Mouse (Mus musculus): ENCODE measurements around the gene Lcn9. TPM values are rescaled to one million over a fixed set of nuclear protein-coding genes. Genes with fewer than 3 reads are reported as not detected.

Lcn9 gene
- polyA plus RNA-seq (2016; fragmentation: Nextera tagmentation; extraction: Ambion mirVana) = not detected in 2 replicates

DNA sequence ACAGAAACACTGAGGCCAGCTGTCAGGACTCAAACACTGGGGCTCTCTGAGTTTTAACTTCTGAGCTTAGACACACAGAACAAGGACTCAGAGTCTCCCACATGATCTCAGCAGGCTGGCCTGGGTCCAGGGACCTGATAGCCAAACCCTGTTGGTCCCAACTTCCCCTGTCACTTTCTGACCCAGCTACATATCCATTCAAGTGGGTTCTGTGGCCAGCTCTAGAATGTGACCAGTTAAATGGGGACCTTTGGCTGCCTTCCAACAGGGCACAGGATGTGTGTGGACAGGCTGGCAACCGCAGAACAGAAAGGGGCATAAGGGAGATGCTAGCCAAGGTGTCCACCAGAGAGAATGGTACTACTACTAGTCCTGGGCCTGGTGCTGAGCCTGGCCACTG is at the start of gene Lcn9:
Lcn9 (plus strand) TSS at position 348 of the 400 bp plus-strand sequence.
- Histone ChIP-seq H3K4me3 (replicated peaks) (no peak within 1 kb of the TSS), H3K36me3 (no peaks in the 10 kb centered on the region), H3K4me1 (replicated peaks) (no peaks in the 10 kb centered on the region), H3K27me3 (no peaks in the 10 kb centered on the region; the same call in 1 of the 2 replicates), H3K27ac (no peak within 1 kb of the TSS), H3K4me2 (no peak within 1 kb of the TSS), H3K9me3 (no peaks in the 10 kb centered on the region), H3K9ac (replicated peaks) (no peak within 1 kb of the TSS)
- 91% methylated on average over 1 of the region's 1 CpGs for WGBS
- ATAC-seq (ENCODE audit: insufficient number of reproducible peaks, insufficient read depth, low FRiP score, low TSS enrichment, low read depth) = no peak

DNA sequence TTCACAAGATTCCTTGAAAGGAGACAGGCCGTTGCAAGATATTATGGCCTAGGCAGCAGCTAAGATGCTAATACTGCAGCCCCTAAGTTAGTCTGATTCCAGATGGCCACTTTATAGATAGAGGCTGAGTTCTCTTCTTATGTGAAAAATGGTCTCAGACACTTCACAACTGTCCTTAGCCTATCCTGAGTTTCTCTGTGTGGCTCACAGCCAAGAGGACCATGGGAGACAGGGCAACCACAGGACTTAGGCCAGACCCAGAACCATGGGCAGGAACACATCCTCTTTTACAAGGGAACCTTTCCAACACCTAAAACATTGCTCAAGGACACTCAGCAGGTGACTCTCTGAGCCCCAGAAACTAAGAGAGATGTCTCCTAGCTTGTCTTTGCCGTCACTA is 49.4 kb upstream of the Lcn9 start:
- Histone ChIP-seq H3K27me3 (no peaks in the 10 kb centered on the region), H3K9ac (replicated peaks) (no peak overlapping the region), H3K4me3 (replicated peaks) (no peak overlapping the region), H3K36me3 (no peaks in the 10 kb centered on the region), H3K27ac (no peak overlapping the region), H3K4me1 (replicated peaks) (no peaks in the 10 kb centered on the region), H3K4me2 (no peak overlapping the region), H3K9me3 (no peaks in the 10 kb centered on the region)
- 84% methylated on average over 2 of the region's 2 CpGs for WGBS
- ATAC-seq (ENCODE audit: insufficient number of reproducible peaks, insufficient read depth, low FRiP score, low TSS enrichment, low read depth) = no peak

DNA sequence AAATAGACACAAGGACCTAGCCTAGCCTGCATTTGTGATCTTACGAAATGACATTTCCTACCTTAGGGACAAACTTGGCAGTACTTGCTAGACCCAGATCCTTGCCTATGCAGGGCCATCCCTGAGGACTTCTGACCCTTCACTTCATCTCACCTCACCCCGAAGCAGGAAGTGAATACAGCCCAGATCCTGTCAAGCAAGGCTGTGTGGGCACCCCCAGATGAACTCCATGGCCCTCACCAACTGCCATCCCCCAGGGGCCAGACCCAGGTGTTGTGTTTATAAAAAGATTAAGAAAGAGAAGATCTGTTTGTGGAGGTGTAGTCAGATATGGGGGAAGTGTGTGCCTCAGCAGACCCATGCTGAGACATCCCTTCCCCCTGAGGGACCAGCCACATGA is 48.3 kb upstream of the Lcn9 start:
- ATAC-seq (ENCODE audit: insufficient number of reproducible peaks, insufficient read depth, low FRiP score, low TSS enrichment, low read depth) = no peak
- H3K9ac ChIP-seq (replicated peaks) = no peak overlapping the region
- H3K27me3 ChIP-seq = no peaks in the 10 kb centered on the region

GRCm38 (mm10) chr2:25775991-25776390 is 47.0 kb upstream of the Lcn9 start:
- no peak for ATAC-seq (ENCODE audit: insufficient number of reproducible peaks, insufficient read depth, low FRiP score, low TSS enrichment, low read depth)
- no peaks in the 10 kb centered on the region for H3K36me3 ChIP-seq
- H3K9ac ChIP-seq (replicated peaks) = no peak overlapping the region
- H3K9me3 ChIP-seq = no peaks in the 10 kb centered on the region
- no peak overlapping the region for H3K27ac ChIP-seq
- no peak overlapping the region for H3K4me3 ChIP-seq (replicated peaks)
- no peaks in the 10 kb centered on the region for H3K27me3 ChIP-seq
- H3K4me2 ChIP-seq = no peak overlapping the region
- H3K4me1 ChIP-seq (replicated peaks) = no peaks in the 10 kb centered on the region
- WGBS = 81% methylated on average over 3 of the region's 3 CpGs

More for the DNA sequence above, 48.3 kb upstream of the Lcn9 start:
- 77% methylated on average over 2 of the region's 2 CpGs for WGBS
- Histone ChIP-seq H3K4me3 (replicated peaks) (no peak overlapping the region), H3K27ac (no peak overlapping the region), H3K9me3 (no peaks in the 10 kb centered on the region), H3K4me1 (replicated peaks) (no peaks in the 10 kb centered on the region), H3K4me2 (no peak overlapping the region), H3K36me3 (no peaks in the 10 kb centered on the region)

- H3K4me2 ChIP-seq = no peak within 1 kb of the TSS
- H3K4me3 ChIP-seq (replicated peaks) = no peak within 1 kb of the TSS
- H3K9ac ChIP-seq (replicated peaks) = no peak within 1 kb of the TSS
- no peaks in the 10 kb centered on the region for H3K9me3 ChIP-seq
- no peaks in the 10 kb centered on the region for H3K4me1 ChIP-seq (replicated peaks)
- H3K27ac ChIP-seq = no peak within 1 kb of the TSS
- ATAC-seq (ENCODE audit: insufficient number of reproducible peaks, insufficient read depth, low FRiP score, low TSS enrichment, low read depth) = no peak
- H3K27me3 ChIP-seq = no peaks in the 10 kb centered on the region
- H3K36me3 ChIP-seq = no peaks in the 10 kb centered on the region
- WGBS = 87% methylated on average over 1 of the region's 1 CpGs
Observed at GRCm38 (mm10) chr2:25776717-25777116, 46.2 kb upstream of the Lcn9 start, which contains the start of gene Lcn11. Lcn11 (plus strand) TSS chr2:25777017.

DNA sequence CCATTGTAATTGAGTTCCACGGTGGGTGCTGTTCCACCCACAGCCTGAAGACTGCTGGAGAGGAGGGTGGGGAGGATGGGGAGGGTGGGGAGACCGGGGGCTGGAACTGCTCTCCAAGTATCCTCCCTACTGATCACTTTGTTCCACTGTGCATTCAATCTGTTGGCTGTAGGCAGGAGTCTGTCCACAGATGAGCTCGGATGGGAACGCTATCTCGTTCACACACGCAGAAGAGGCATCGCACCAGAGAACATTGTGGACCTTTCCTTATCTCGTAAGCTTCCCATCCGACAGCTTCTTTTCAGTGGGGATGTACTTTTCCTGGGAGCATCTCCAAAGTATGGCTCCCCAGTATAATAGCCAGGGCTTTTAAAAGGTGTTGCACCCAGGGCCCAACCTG is 43.9 kb upstream of the Lcn9 start:
- 86% methylated on average over 9 of the region's 9 CpGs for WGBS
- ATAC-seq (ENCODE audit: insufficient number of reproducible peaks, insufficient read depth, low FRiP score, low TSS enrichment, low read depth) = no peak
- H3K27ac ChIP-seq = no peak overlapping the region

GRCm38 (mm10) chr2:25780921-25781320 is 42.0 kb upstream of the Lcn9 start:
- H3K9ac ChIP-seq (replicated peaks) = no peak overlapping the region
- no peak overlapping the region for H3K4me3 ChIP-seq (replicated peaks)
- WGBS = 34% methylated on average over 4 of the region's 4 CpGs

More for the DNA sequence above, 43.9 kb upstream of the Lcn9 start:
- Histone ChIP-seq H3K9me3 (no peaks in the 10 kb centered on the region), H3K36me3 (no peaks in the 10 kb centered on the region), H3K4me3 (replicated peaks) (no peak overlapping the region), H3K9ac (replicated peaks) (no peak overlapping the region), H3K27me3 (no peaks in the 10 kb centered on the region), H3K4me1 (replicated peaks) (no peaks in the 10 kb centered on the region), H3K4me2 (no peak overlapping the region)

DNA sequence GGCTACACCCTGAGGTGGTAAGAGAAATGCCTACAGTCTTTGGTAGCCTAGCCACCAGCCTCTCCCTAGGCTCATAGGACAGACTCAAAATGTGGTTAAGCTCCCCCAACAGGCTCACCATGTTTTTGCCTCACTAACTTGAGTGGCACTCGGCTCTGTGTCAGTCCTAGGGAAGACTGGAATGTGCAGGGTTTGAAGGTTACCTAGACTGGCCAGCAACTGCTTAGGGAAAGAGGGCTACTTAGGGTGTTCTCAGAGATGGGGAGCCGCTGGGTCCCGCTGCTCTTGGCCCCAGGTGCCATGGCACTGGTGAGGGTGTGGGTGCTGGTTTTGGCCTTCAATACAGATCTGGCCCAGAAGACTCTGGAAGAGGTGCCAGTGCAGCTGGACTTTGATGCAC is 41.0 kb upstream of the Lcn9 start, which contains the start of gene Gm13539:
Gm13539 (plus strand) TSS at position 301 of the 400 bp plus-strand sequence.
- H3K36me3 ChIP-seq = no peaks in the 10 kb centered on the region
- 81% methylated on average over 3 of the region's 3 CpGs for WGBS
- no peak within 1 kb of the TSS for H3K27ac ChIP-seq
- H3K4me2 ChIP-seq = no peak within 1 kb of the TSS
- no peaks in the 10 kb centered on the region for H3K4me1 ChIP-seq (replicated peaks)
- H3K4me3 ChIP-seq (replicated peaks) = no peak within 1 kb of the TSS
- no peak for ATAC-seq (ENCODE audit: insufficient number of reproducible peaks, insufficient read depth, low FRiP score, low TSS enrichment, low read depth)
- no peaks in the 10 kb centered on the region for H3K27me3 ChIP-seq
- no peaks in the 10 kb centered on the region for H3K9me3 ChIP-seq
- H3K9ac ChIP-seq (replicated peaks) = no peak within 1 kb of the TSS

More at GRCm38 (mm10) chr2:25780921-25781320, 42.0 kb upstream of the Lcn9 start:
- Histone ChIP-seq H3K27ac (no peak overlapping the region), H3K27me3 (no peaks in the 10 kb centered on the region), H3K4me2 (no peak overlapping the region), H3K36me3 (no peaks in the 10 kb centered on the region), H3K9me3 (no peaks in the 10 kb centered on the region), H3K4me1 (replicated peaks) (no peaks in the 10 kb centered on the region)
- no peak for ATAC-seq (ENCODE audit: insufficient number of reproducible peaks, insufficient read depth, low FRiP score, low TSS enrichment, low read depth)

DNA sequence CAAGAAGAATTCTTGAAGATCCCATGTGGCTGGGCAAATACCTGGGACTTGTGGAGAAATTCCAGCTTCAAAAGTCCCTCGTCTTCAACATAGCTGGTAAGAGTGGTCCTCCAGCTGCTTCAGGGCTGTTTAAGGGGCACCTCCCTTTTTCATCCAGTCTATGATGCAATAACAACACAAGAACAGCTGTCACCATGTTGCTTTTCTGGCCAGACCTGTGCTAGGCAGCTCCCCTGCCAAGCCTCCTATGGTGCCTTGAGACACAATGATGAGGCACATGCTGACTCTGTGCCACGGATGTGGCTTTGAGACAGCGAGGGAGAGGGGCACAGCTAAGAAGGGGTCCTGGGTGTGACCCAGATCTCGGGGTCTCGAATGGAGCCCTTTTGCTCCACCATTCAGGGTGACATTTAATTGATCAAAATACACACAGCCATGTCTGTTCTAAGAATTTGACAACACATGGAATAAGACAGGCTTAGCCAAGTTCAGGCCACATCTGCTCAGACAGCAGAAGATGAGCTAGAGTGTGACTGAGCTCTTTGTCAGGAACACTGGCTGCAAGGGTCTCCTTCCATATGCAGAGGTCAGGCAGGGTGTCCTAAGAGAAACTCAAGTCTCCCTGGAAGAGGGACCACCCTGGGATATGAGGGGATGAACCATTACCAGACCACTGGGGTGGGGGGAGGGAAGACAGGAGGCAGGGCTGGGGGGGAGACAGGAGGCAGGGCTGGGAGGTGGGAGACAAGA is 37.2 kb upstream of the Lcn9 start:
- no peak overlapping the region for H3K4me3 ChIP-seq (replicated peaks)
- ATAC-seq (ENCODE audit: insufficient number of reproducible peaks, insufficient read depth, low FRiP score, low TSS enrichment, low read depth) = no peak
- 64% methylated on average over 5 of the region's 5 CpGs for WGBS

DNA sequence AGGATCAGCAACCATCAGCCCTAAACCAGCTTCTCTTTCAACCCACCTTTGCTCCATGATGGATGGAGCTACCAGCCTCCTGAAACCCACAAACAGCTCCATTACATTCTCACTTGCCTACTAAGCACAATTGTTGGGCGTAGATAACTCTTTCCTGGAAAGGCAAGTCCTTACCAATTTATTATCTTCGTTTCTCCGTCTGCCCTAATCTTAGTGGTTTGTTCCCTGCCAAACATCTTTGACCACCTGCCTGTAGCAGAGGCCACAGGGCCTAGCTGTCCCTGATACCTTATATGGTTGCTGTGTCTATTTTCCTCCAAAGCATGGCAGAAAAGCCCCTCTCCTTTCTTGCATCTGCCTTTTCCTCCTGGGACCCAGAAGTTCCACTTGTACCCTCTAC is 33.9 kb upstream of the Lcn9 start:
- Histone ChIP-seq H3K4me2 (no peak overlapping the region), H3K9me3 (no peaks in the 10 kb centered on the region), H3K27me3 (no peaks in the 10 kb centered on the region), H3K36me3 (no peaks in the 10 kb centered on the region), H3K27ac (no peak overlapping the region), H3K4me3 (replicated peaks) (no peak overlapping the region), H3K9ac (replicated peaks) (no peak overlapping the region), H3K4me1 (replicated peaks) (no peaks in the 10 kb centered on the region)
- ATAC-seq (ENCODE audit: insufficient number of reproducible peaks, insufficient read depth, low FRiP score, low TSS enrichment, low read depth) = no peak
- 83% methylated on average over 3 of the region's 3 CpGs for WGBS

More for the DNA sequence above, 37.2 kb upstream of the Lcn9 start:
- H3K9me3 ChIP-seq = no peaks in the 10 kb centered on the region
- H3K27me3 ChIP-seq = no peaks in the 10 kb centered on the region
- no peaks in the 10 kb centered on the region for H3K36me3 ChIP-seq
- H3K9ac ChIP-seq (replicated peaks) = no peak overlapping the region
- no peak overlapping the region for H3K27ac ChIP-seq
- H3K4me1 ChIP-seq (replicated peaks) = no peaks in the 10 kb centered on the region
- no peak overlapping the region for H3K4me2 ChIP-seq

DNA sequence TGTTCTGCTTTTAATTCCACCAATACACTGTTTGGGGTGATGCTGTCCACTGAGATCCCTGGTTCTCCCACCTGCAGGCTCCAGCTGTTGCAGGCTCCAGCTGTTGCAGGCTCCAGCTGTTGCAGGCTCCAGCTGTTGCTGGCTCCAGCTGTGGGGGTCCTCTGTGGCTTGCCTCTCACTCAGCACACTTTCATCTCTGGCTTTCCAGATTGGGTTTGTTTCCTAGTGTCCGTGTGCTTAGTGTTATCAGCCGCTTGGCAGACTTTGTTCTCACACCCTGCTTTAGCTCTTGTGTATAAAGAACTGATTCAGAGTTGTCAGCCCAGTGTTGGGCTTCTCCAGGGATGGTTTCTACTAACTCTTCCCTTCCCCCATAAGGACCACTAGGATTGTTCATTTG is 25.3 kb upstream of the Lcn9 start:
- 24% methylated on average over 2 of the region's 2 CpGs for WGBS

GRCm38 (mm10) chr2:25798065-25798464 is 24.9 kb upstream of the Lcn9 start:
- H3K4me2 ChIP-seq = no peak overlapping the region
- H3K9ac ChIP-seq (replicated peaks) = no peak overlapping the region
- H3K4me1 ChIP-seq (replicated peaks) = no peaks in the 10 kb centered on the region
- no peak overlapping the region for H3K27ac ChIP-seq
- no peaks in the 10 kb centered on the region for H3K36me3 ChIP-seq
- WGBS = 73% methylated on average over 5 of the region's 5 CpGs
- ATAC-seq (ENCODE audit: insufficient number of reproducible peaks, insufficient read depth, low FRiP score, low TSS enrichment, low read depth) = no peak
- no peak overlapping the region for H3K4me3 ChIP-seq (replicated peaks)
- no peaks in the 10 kb centered on the region for H3K9me3 ChIP-seq
- no peaks in the 10 kb centered on the region for H3K27me3 ChIP-seq

More for the DNA sequence above, 25.3 kb upstream of the Lcn9 start:
- no peak for ATAC-seq (ENCODE audit: insufficient number of reproducible peaks, insufficient read depth, low FRiP score, low TSS enrichment, low read depth)
- H3K9ac ChIP-seq (replicated peaks) = no peak overlapping the region
- H3K4me3 ChIP-seq (replicated peaks) = no peak overlapping the region
- no peaks in the 10 kb centered on the region for H3K4me1 ChIP-seq (replicated peaks)
- H3K36me3 ChIP-seq = no peaks in the 10 kb centered on the region
- no peaks in the 10 kb centered on the region for H3K27me3 ChIP-seq
- no peak overlapping the region for H3K4me2 ChIP-seq
- no peak overlapping the region for H3K27ac ChIP-seq
- no peaks in the 10 kb centered on the region for H3K9me3 ChIP-seq

All from limb, embryonic 12.5 days (tissue).